Mouse (Mus musculus) thymus, postnatal 36 days (tissue): Measurements from ENCODE around the gene Smok3a.
"Not testable (repeated sequence)": the region's sequence is repeated elsewhere in the genome, so short reads cannot be mapped to it uniquely, and the experiment has no call there.

ENCODE experiments used
- DNase-seq, 2 experiments: peaks; one replicate each; pipeline ENCODE4 v3.0.0; 2022; ENCODE audit warnings: mixed read lengths in 2 of 2

Gene Smok3a

GRCm38 (mm10) chr5:138020961-138021479 lies at the start of gene Smok3a, which contains the start of gene Smok3b:
Gene Smok3a (plus strand): TSS chr5:138021261.
Gene Smok3b (plus strand): TSS chr5:138021429.
- not testable (repeated sequence) for DNase-seq

- no peak for DNase-seq
Measured at GRCm38 (mm10) chr5:137973161-137973560, 47.9 kb upstream of the Smok3a start.

- DNase-seq = no peak
Measured at GRCm38 (mm10) chr5:137973738-137974137, 47.3 kb upstream of the Smok3a start.

GRCm38 (mm10) chr5:137974724-137975123 lies 46.3 kb upstream of the Smok3a start:
- no peak for DNase-seq

- DNase-seq = no peak
Measured at GRCm38 (mm10) chr5:137975434-137975833, 45.6 kb upstream of the Smok3a start.

- no peak for DNase-seq
Measured at GRCm38 (mm10) chr5:137977291-137977690, 43.8 kb upstream of the Smok3a start.

- no peak for DNase-seq
Measured at GRCm38 (mm10) chr5:137979081-137979480, 42.0 kb upstream of the Smok3a start.

GRCm38 (mm10) chr5:137981300-137981699 lies 39.8 kb upstream of the Smok3a start, which contains the start of gene Azgp1:
Gene Azgp1 (plus strand): TSS chr5:137981520.
- DNase-seq = no peak

GRCm38 (mm10) chr5:137986351-137986750 lies 34.7 kb upstream of the Smok3a start:
- DNase-seq = no peak

GRCm38 (mm10) chr5:138009437-138009836 lies 11.6 kb upstream of the Smok3a start:
- DNase-seq = no peak

GRCm38 (mm10) chr5:138012382-138012781 lies 8.7 kb upstream of the Smok3a start:
- DNase-seq = no peak

- DNase-seq = no peak
Measured at GRCm38 (mm10) chr5:138016530-138016929, 4.5 kb upstream of the Smok3a start.

GRCm38 (mm10) chr5:138016997-138017396 lies 4.1 kb upstream of the Smok3a start:
- DNase-seq = no peak

- DNase-seq = not testable (repeated sequence)
Measured at GRCm38 (mm10) chr5:138019577-138019976, 1.5 kb upstream of the Smok3a start.

GRCm38 (mm10) chr5:138052894-138053293 lies 31.8 kb downstream of the Smok3a start, which contains the start of gene Smok3c:
Gene Smok3c (plus strand): TSS chr5:138053194.
- DNase-seq = not testable (repeated sequence)

GRCm38 (mm10) chr5:138073803-138074202 lies 52.7 kb downstream of the Smok3a start:
- DNase-seq = no peak

- no peak for DNase-seq
Measured at GRCm38 (mm10) chr5:138075684-138076083, 54.6 kb downstream of the Smok3a start.

GRCm38 (mm10) chr5:138076148-138076547 lies 55.1 kb downstream of the Smok3a start:
- DNase-seq = no peak

GRCm38 (mm10) chr5:138080456-138080855 lies 59.4 kb downstream of the Smok3a start:
- DNase-seq = no peak

GRCm38 (mm10) chr5:138081446-138081845 lies 60.4 kb downstream of the Smok3a start:
- no peak for DNase-seq

GRCm38 (mm10) chr5:138083318-138083900 lies 62.3 kb downstream of the Smok3a start:
- no peak for DNase-seq

GRCm38 (mm10) chr5:138083936-138084335 lies 62.9 kb downstream of the Smok3a start:
- no peak for DNase-seq
